Mouse (Mus musculus): ENCODE results near the gene Kdelr2.

The Kdelr2 gene

GRCm38 (mm10) chr5:143401556-143401955 is 2.1 kb upstream of the Kdelr2 start:
- no peak for DNase-seq (ENCODE audit: low read depth, low spot score)

GRCm38 (mm10) chr5:143404148-143404930 is 701 bp downstream of the Kdelr2 start:
- DNase-seq (ENCODE audit: low read depth, low spot score) = no peak

GRCm38 (mm10) chr5:143405200-143405599 is 1.6 kb downstream of the Kdelr2 start:
- DNase-seq (ENCODE audit: low read depth, low spot score) = no peak

GRCm38 (mm10) chr5:143406548-143406947 is 2.9 kb downstream of the Kdelr2 start:
- no peak for DNase-seq (ENCODE audit: low read depth, low spot score)

- no peak for DNase-seq (ENCODE audit: low read depth, low spot score)
Observed at GRCm38 (mm10) chr5:143409239-143409638, 5.6 kb downstream of the Kdelr2 start.

- no peak for DNase-seq (ENCODE audit: low read depth, low spot score)
Observed at GRCm38 (mm10) chr5:143410841-143411395, 7.3 kb downstream of the Kdelr2 start.

GRCm38 (mm10) chr5:143421484-143421883 is 17.8 kb downstream of the Kdelr2 start:
- DNase-seq (ENCODE audit: low read depth, low spot score) = no peak

- DNase-seq (ENCODE audit: low read depth, low spot score) = no peak
Observed at GRCm38 (mm10) chr5:143422990-143423389, 19.4 kb downstream of the Kdelr2 start.

- no peak for DNase-seq (ENCODE audit: low read depth, low spot score)
Observed at GRCm38 (mm10) chr5:143423899-143424519, 20.4 kb downstream of the Kdelr2 start.

- no peak for DNase-seq (ENCODE audit: low read depth, low spot score)
Observed at GRCm38 (mm10) chr5:143434421-143434820, 30.8 kb downstream of the Kdelr2 start.

- no peak for DNase-seq (ENCODE audit: low read depth, low spot score)
Observed at GRCm38 (mm10) chr5:143441298-143441697, 37.7 kb downstream of the Kdelr2 start.

GRCm38 (mm10) chr5:143441753-143442152 is 38.1 kb downstream of the Kdelr2 start:
- DNase-seq (ENCODE audit: low read depth, low spot score) = no peak

GRCm38 (mm10) chr5:143463671-143464070 is 60.0 kb downstream of the Kdelr2 start:
- DNase-seq (ENCODE audit: low read depth, low spot score) = no peak

- peak; percentile 73 for DNase-seq (ENCODE audit: low read depth, low spot score)
Observed at GRCm38 (mm10) chr5:143464100-143464756, 60.6 kb downstream of the Kdelr2 start, which contains the start of gene Daglb. Daglb (plus strand) TSS chr5:143464584.

GRCm38 (mm10) chr5:143464757-143465118 is 61.1 kb downstream of the Kdelr2 start:
- DNase-seq (ENCODE audit: low read depth, low spot score) = peak; percentile 1

- no peak for DNase-seq (ENCODE audit: low read depth, low spot score)
Observed at GRCm38 (mm10) chr5:143465156-143466085, 61.8 kb downstream of the Kdelr2 start.

- no peak for DNase-seq (ENCODE audit: low read depth, low spot score)
Observed at GRCm38 (mm10) chr5:143466891-143467669, 63.4 kb downstream of the Kdelr2 start.

- DNase-seq (ENCODE audit: low read depth, low spot score) = no peak
Observed at GRCm38 (mm10) chr5:143467931-143468330, 64.3 kb downstream of the Kdelr2 start.

- no peak for DNase-seq (ENCODE audit: low read depth, low spot score)
Observed at GRCm38 (mm10) chr5:143469628-143470027, 66.0 kb downstream of the Kdelr2 start.

GRCm38 (mm10) chr5:143470421-143471164 is 67.0 kb downstream of the Kdelr2 start:
- no peak for DNase-seq (ENCODE audit: low read depth, low spot score)

Measured in brain, embryonic 18.5 days (tissue).